Mouse (Mus musculus): ENCODE data around the gene Oxct1.

Gene Oxct1

GRCm38 (mm10) chr15:4124648-4125047 lies 98.5 kb downstream of the Oxct1 start:
- DNase-seq (ENCODE audit: low spot score): no peak

- no peak for DNase-seq (ENCODE audit: low spot score)
Measured at GRCm38 (mm10) chr15:4138524-4138923, 112.3 kb downstream of the Oxct1 start.

GRCm38 (mm10) chr15:4139516-4139915 lies 113.3 kb downstream of the Oxct1 start:
- no peak for DNase-seq (ENCODE audit: low spot score)

- DNase-seq (ENCODE audit: low spot score): no peak
Measured at GRCm38 (mm10) chr15:4145352-4145751, 119.2 kb downstream of the Oxct1 start.

- DNase-seq (ENCODE audit: low spot score): no peak
Measured at GRCm38 (mm10) chr15:4147700-4148099, 121.5 kb downstream of the Oxct1 start.

- DNase-seq (ENCODE audit: low spot score): no peak
Measured at GRCm38 (mm10) chr15:4148649-4149389, 122.6 kb downstream of the Oxct1 start.

- DNase-seq (ENCODE audit: low spot score): no peak
Measured at GRCm38 (mm10) chr15:4154646-4155045, 128.5 kb downstream of the Oxct1 start.

- DNase-seq (ENCODE audit: low spot score): no peak
Measured at GRCm38 (mm10) chr15:4167946-4168345, 141.8 kb downstream of the Oxct1 start.

- no peak for DNase-seq (ENCODE audit: low spot score)
Measured at GRCm38 (mm10) chr15:4171600-4171999, 145.4 kb downstream of the Oxct1 start.

- DNase-seq (ENCODE audit: low spot score): no peak
Measured at GRCm38 (mm10) chr15:4197913-4198312, 171.7 kb downstream of the Oxct1 start.
